Comparison of ENCODE assay signal across 8 mouse cellular contexts in genomic region chr9:72654593-72655242, GRCm38 (mm10). TPM values are rescaled to one million over a fixed set of nuclear protein-coding genes. Genes with fewer than 3 reads are reported as not detected.
A peak's percentile ranks its signal among the peaks of the same experiment; 100 is the strongest.
DNase-seq lines count a peak whose midpoint lies in the region; ATAC-seq and TF ChIP-seq lines count a peak whose summit lies in the region.

No protein-coding gene starts in this region.

- TF ChIP-seq CTCF in C2C12 (IDR thresholded peaks at IDR 0.05; ENCODE audit: control insufficient read depth, insufficient read depth, insufficient read length) = peak; percentile 71

- no peak overlapping the region for H3K27ac ChIP-seq in stomach, embryonic 15.5 days

- peaks cover 7% of the 10 kb centered on the region; the same call in 1 of the 2 replicates for H3K4me1 ChIP-seq in stomach, embryonic 15.5 days

- H3K79me2 ChIP-seq in C2C12 (ENCODE audit: control insufficient read depth, insufficient read depth) = no peaks in the 10 kb centered on the region

- no peaks in the 10 kb centered on the region for H3K27me3 ChIP-seq in C2C12 (ENCODE audit: control insufficient read depth, insufficient read depth, insufficient read length)
- no peaks in the 10 kb centered on the region for H3K27me3 ChIP-seq in stomach, embryonic 15.5 days (replicated peaks)

- H3K9ac ChIP-seq in stomach, embryonic 15.5 days = no peak overlapping the region

- no peaks in the 10 kb centered on the region for H3K79me3 ChIP-seq in C2C12 (ENCODE audit: low read depth)

- 63% methylated on average over 6 of the region's 6 CpGs for WGBS in stomach, embryonic 15.5 days

- H3ac ChIP-seq in C2C12 (ENCODE audit: control insufficient read depth, insufficient read length, low read depth) = no peak overlapping the region

- peak; percentile 66; the same call in 1 of the 2 replicates for ATAC-seq in stomach, embryonic 15.5 days (ENCODE audit: insufficient read depth, low FRiP score, low read depth)

- H3K36me3 ChIP-seq in C2C12 (ENCODE audit: control insufficient read depth, insufficient read depth) = no peaks in the 10 kb centered on the region
- no peaks in the 10 kb centered on the region for H3K36me3 ChIP-seq in stomach, embryonic 15.5 days

- H3K9me3 ChIP-seq in stomach, embryonic 15.5 days = no peaks in the 10 kb centered on the region

- H3K4me2 ChIP-seq in stomach, embryonic 15.5 days = no peak overlapping the region

- no peak overlapping the region for H3K4me3 ChIP-seq in C2C12 (ENCODE audit: insufficient read depth, poor library complexity, severe bottlenecking)
- no peak overlapping the region for H3K4me3 ChIP-seq in stomach, embryonic 15.5 days (replicated peaks)

- intact Hi-C loops in heart, postnatal 10 days (cut with DNase I) = no loop called here

- DNase-seq in cerebellum, adult 9-11 months = peak; percentile 43
- DNase-seq in cerebellum, adult 11-12 months = no peak
- DNase-seq in cerebellum, postnatal 4 days (ENCODE audit: low spot score in 2 of 2) = peak; percentile 25 to 36
- peak; percentile 81 to 84 for DNase-seq in heart, postnatal 10 days
- DNase-seq in layer of hippocampus, postnatal 14 days (ENCODE audit: low spot score in 2 of 2) = peak; percentile 29 to 38
- DNase-seq in mesoderm, embryonic 11.5 days (ENCODE audit: low read depth, low spot score) = peak; percentile 34

TF ChIP-seq in C2C12, 6 proteins besides CTCF, POLR2A, EP300 and RAD21:
- TF ChIP-seq MYOD1 (IDR thresholded peaks at IDR 0.05; ENCODE audit: control insufficient read depth, insufficient read length, low read depth) (no peak), USF1 (IDR thresholded peaks at IDR 0.05; ENCODE audit: low read depth) (no peak), MYOG (IDR thresholded peaks at IDR 0.05; ENCODE audit: control insufficient read depth, extremely low read depth, insufficient read length) (no peak), FOSL1 (IDR thresholded peaks at IDR 0.05; ENCODE audit: insufficient read depth, low read length, poor library complexity, severe bottlenecking) (no peak), CEBPB (IDR thresholded peaks at IDR 0.05; ENCODE audit: low read depth) (no peak), MAX (IDR thresholded peaks at IDR 0.05) (no peak)

RNA-seq across cellular contexts. Expression of gene Nedd4, which starts 7.4 kb away (rescaled TPM):
- 215 TPM for polyA plus RNA-seq in C2C12 (2012; fragmentation: generic; extraction: Trizol)
- total RNA-seq in heart, postnatal 10 days (2021) = 100 to 1,000 TPM; 490 to 566 TPM
- total RNA-seq in layer of hippocampus, postnatal 14 days (2021) = 100 to 1,000 TPM; 288 to 318 TPM
- 502 and 542 TPM in 2 replicates for polyA plus RNA-seq in stomach, embryonic 15.5 days (2015; fragmentation: Nextera tagmentation; extraction: Ambion mirVana)
